Mouse (Mus musculus): ENCODE results near the gene Tgtp2.
A peak's percentile ranks its signal among the peaks of the same experiment; 100 is the strongest.
"Not testable (repeated sequence)": the region's sequence is repeated elsewhere in the genome, so short reads cannot be mapped to it uniquely, and the experiment has no call there.

The Tgtp2 gene

GRCm38 (mm10) chr11:49063713-49064469 lies at the start of gene Tgtp2:
TSS of gene Tgtp2 (minus strand) at chr11:49064206.
- not testable (repeated sequence) for DNase-seq

- DNase-seq = no peak
Observed at GRCm38 (mm10) chr11:49112624-49113219, 48.7 kb upstream of the Tgtp2 start.

GRCm38 (mm10) chr11:49111000-49111399 lies 47.0 kb upstream of the Tgtp2 start:
- no peak for DNase-seq

- peak; percentile 68 for DNase-seq
Observed at GRCm38 (mm10) chr11:49108833-49109232, 44.8 kb upstream of the Tgtp2 start.

GRCm38 (mm10) chr11:49107650-49108537 lies 43.9 kb upstream of the Tgtp2 start:
- DNase-seq = no peak

- no peak for DNase-seq
Observed at GRCm38 (mm10) chr11:49105752-49106151, 41.7 kb upstream of the Tgtp2 start.

GRCm38 (mm10) chr11:49103047-49103693 lies 39.2 kb upstream of the Tgtp2 start:
- peak; percentile 96 for DNase-seq

- DNase-seq = no peak
Observed at GRCm38 (mm10) chr11:49101500-49101899, 37.5 kb upstream of the Tgtp2 start.

GRCm38 (mm10) chr11:49100409-49100808 lies 36.4 kb upstream of the Tgtp2 start:
- DNase-seq = no peak

- DNase-seq = no peak
Observed at GRCm38 (mm10) chr11:49095367-49095766, 31.4 kb upstream of the Tgtp2 start.

GRCm38 (mm10) chr11:49093861-49094660 lies 30.1 kb upstream of the Tgtp2 start:
- no peak for DNase-seq

- DNase-seq = no peak
Observed at GRCm38 (mm10) chr11:49092786-49093185, 28.8 kb upstream of the Tgtp2 start.

- no peak for DNase-seq
Observed at GRCm38 (mm10) chr11:49092053-49092586, 28.1 kb upstream of the Tgtp2 start.

- no peak for DNase-seq
Observed at GRCm38 (mm10) chr11:49091171-49091570, 27.2 kb upstream of the Tgtp2 start.

- no peak for DNase-seq
Observed at GRCm38 (mm10) chr11:49090551-49090950, 26.5 kb upstream of the Tgtp2 start.

- no peak for DNase-seq
Observed at GRCm38 (mm10) chr11:49089735-49090507, 25.9 kb upstream of the Tgtp2 start.

GRCm38 (mm10) chr11:49088990-49089652 lies 25.1 kb upstream of the Tgtp2 start:
- DNase-seq = no peak

GRCm38 (mm10) chr11:49087830-49088616 lies 24.0 kb upstream of the Tgtp2 start:
- peak; percentile 43 for DNase-seq

GRCm38 (mm10) chr11:49086858-49087361 lies 22.9 kb upstream of the Tgtp2 start:
- DNase-seq = no peak
